Mouse (Mus musculus) lung, embryonic 14.5 days (tissue): ENCODE measurements around the gene Xaf1. TPM values are rescaled to one million over a fixed set of nuclear protein-coding genes. Genes with fewer than 3 reads are reported as not detected.

Experiments used
- ATAC-seq: fragments of 200-750 bp; cut with Nextera tagmentation; 2 replicates; pipeline ENCODE4 v1.8.0; 2017; ENCODE audit warnings: mild to moderate bottlenecking, moderate TSS enrichment, moderate library complexity; ENCODE audit not compliant: insufficient read depth
- DNase-seq: peaks from one replicate; pipeline ENCODE4 v3.0.0-alpha.2; 2015
- H3K27ac ChIP-seq: fragments of 300-500 bp; sonication (generic); 2 replicates; pipeline ENCODE4 v1.5.1; 2014; ENCODE audit warnings: low read depth, mild to moderate bottlenecking, moderate library complexity
- H3K27me3 ChIP-seq: fragments of 300-500 bp; sonication (generic); 2 replicates; pipeline ENCODE4 v1.6.1; 2014; ENCODE audit warnings: low read length, control low read depth; ENCODE audit not compliant: insufficient read depth
- H3K36me3 ChIP-seq: fragments of 300-500 bp; sonication (generic); 2 replicates; pipeline ENCODE4 v1.6.1; 2014; ENCODE audit warnings: control low read depth; ENCODE audit not compliant: insufficient read depth
- H3K4me1 ChIP-seq: fragments of 300-500 bp; sonication (generic); 2 replicates; pipeline ENCODE4 v1.6.1; 2014; ENCODE audit warnings: antibody characterized with exemption, control low read depth; ENCODE audit not compliant: insufficient read depth
- H3K4me2 ChIP-seq: fragments of 300-500 bp; sonication (generic); 2 replicates; pipeline ENCODE4 v1.6.1; 2014; ENCODE audit warnings: mild to moderate bottlenecking
- H3K4me3 ChIP-seq: fragments of 300-500 bp; sonication (generic); 2 replicates; pipeline ENCODE4 v1.5.1; 2014; ENCODE audit warnings: low read depth, low read length
- H3K9ac ChIP-seq: fragments of 300-500 bp; sonication (generic); 2 replicates; pipeline ENCODE4 v1.6.1; 2014
- H3K9me3 ChIP-seq: fragments of 300-500 bp; sonication (generic); 2 replicates; pipeline ENCODE4 v1.6.1; 2016; ENCODE audit warnings: low read depth, low read length, control low read depth
- CTCF ChIP-seq: IDR thresholded peaks from 2 replicates; pipeline ENCODE4 v1.5.1; 2016; ENCODE audit warnings: antibody characterized with exemption, low read depth
- WGBS: fragments of 180-500 bp; shearing (Covaris S2); extraction: QIAGEN DNeasy Blood & Tissue Kit; methylation state at CpG from one replicate; pipeline ENCODE4 v1.1.7; 2014; 5-methylcytosine and 5-hydroxymethylcytosine counted together
- polyA plus RNA-seq: library from polyadenylated mRNA; unstranded; fragments of >200 nt; fragmentation: Nextera tagmentation; extraction: Ambion mirVana; gene quantifications from 2 replicates; pipeline ENCODE4 v1.2.1, GENCODE M21; 2014

Gene Xaf1
- polyA plus RNA-seq, 1 experiment from 2014 or later = 2.8 TPM

DNA sequence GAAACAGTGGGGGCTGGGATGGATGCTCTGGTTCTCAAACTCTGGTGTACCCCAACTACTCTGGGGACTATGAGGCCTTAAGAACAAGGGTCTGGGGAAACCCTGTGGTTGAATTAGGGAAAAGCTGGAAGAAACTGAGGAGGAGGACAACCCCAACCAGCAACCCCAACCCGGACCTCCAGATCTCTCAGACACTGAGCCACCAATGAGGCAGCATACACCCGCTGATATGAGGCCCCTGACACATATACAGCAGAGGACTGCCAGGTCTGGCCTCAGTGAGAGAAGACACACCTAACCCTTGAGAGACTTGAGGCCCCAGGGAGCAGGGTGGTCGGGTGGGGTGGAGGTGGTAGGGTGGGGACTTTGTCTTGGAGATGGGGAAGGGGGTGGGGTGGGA, 14.8 kb upstream of the Xaf1 start:
- no peak overlapping the region for H3K4me3 ChIP-seq
- H3K9me3 ChIP-seq = no peaks in the 10 kb centered on the region
- DNase-seq = no peak
- H3K4me2 ChIP-seq = no peak overlapping the region
- H3K27me3 ChIP-seq = no peaks in the 10 kb centered on the region
- no peak overlapping the region for H3K27ac ChIP-seq
- no peaks in the 10 kb centered on the region for H3K36me3 ChIP-seq
- H3K4me1 ChIP-seq = no peaks in the 10 kb centered on the region
- WGBS = 70% methylated on average over 3 of the region's 3 CpGs
- no peak overlapping the region for H3K9ac ChIP-seq
- ATAC-seq = no peak
- TF ChIP-seq CTCF = no peak

DNA sequence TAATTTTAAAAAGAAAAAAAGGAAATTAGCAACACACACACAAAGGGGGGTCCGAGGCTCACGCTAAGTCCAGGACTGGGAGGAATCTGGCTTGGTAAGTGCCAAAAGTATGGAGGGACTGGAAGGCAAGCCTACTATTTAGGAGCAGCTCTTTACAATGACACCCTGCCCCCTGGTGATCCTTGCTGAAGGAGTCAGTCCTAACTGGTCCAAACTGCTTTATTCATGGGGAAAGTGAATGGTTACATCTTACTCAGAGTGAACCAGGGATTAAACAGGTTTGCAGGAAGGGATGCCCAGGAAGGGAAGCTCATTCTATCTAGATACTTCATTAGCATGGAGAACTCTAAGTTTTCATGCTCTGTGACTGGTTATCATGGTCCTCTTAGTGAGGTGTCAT, 14.3 kb upstream of the Xaf1 start:
- Histone ChIP-seq H3K4me1 (no peaks in the 10 kb centered on the region), H3K4me2 (no peak overlapping the region), H3K27me3 (no peaks in the 10 kb centered on the region), H3K36me3 (no peaks in the 10 kb centered on the region), H3K9ac (no peak overlapping the region), H3K27ac (no peak overlapping the region), H3K9me3 (no peaks in the 10 kb centered on the region), H3K4me3 (no peak overlapping the region)
- no peak for ATAC-seq
- no peak for TF ChIP-seq CTCF
- WGBS = 87% methylated on average over 2 of the region's 2 CpGs
- DNase-seq = no peak

DNA sequence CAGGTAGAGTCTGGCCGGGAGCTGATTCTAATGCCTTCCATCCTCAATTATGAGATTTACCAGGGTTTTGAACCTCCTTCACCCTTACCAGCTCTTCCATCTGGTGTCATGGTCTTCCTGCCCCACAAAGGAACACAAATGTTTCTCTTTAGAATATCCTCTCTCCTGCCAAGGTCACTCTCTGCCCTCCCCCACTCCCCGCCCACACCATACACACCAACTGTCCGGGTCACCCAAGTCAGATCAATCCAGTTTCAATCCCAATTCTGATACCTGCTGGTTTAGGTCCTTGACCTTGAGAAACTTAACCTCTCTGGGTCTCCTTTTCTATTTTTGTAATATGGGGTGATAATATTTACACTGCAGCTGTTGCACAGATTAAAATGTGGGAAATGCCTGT, 13.9 kb upstream of the Xaf1 start:
- no peak for ATAC-seq
- Histone ChIP-seq H3K4me1 (no peaks in the 10 kb centered on the region), H3K9me3 (no peaks in the 10 kb centered on the region), H3K4me3 (no peak overlapping the region), H3K4me2 (no peak overlapping the region), H3K9ac (no peak overlapping the region), H3K27me3 (no peaks in the 10 kb centered on the region), H3K36me3 (no peaks in the 10 kb centered on the region), H3K27ac (no peak overlapping the region)
- DNase-seq = no peak
- TF ChIP-seq CTCF = no peak
- 84% methylated on average over 3 of the region's 3 CpGs for WGBS

DNA sequence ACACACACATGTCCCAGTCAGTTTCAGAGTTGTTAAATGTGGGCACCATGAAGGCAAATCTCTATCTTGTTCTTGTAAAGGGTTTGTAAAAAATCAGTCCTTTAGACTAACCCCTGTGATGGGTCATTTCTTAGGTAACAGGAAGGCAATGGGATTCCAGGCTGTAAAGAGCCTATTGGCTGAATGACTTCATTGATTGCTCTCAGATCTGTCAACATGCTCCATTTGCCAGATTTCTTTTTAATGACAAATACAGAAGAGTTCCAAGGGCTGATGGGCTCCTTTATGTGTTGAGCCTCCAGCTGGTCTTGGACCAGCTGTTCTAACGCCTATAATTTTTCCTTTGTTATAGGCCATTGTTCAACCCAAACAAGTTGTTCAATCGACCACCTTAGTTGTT, 8.3 kb upstream of the Xaf1 start:
- no peak overlapping the region for H3K9ac ChIP-seq
- H3K27ac ChIP-seq = no peak overlapping the region
- WGBS = 87% methylated on average over 2 of the region's 2 CpGs
- H3K9me3 ChIP-seq = no peaks in the 10 kb centered on the region
- no peak for TF ChIP-seq CTCF
- H3K4me3 ChIP-seq = no peak overlapping the region
- no peaks in the 10 kb centered on the region for H3K4me1 ChIP-seq
- DNase-seq (no peak), ATAC-seq (no peak)
- H3K27me3 ChIP-seq = no peaks in the 10 kb centered on the region
- no peaks in the 10 kb centered on the region for H3K36me3 ChIP-seq
- no peak overlapping the region for H3K4me2 ChIP-seq

DNA sequence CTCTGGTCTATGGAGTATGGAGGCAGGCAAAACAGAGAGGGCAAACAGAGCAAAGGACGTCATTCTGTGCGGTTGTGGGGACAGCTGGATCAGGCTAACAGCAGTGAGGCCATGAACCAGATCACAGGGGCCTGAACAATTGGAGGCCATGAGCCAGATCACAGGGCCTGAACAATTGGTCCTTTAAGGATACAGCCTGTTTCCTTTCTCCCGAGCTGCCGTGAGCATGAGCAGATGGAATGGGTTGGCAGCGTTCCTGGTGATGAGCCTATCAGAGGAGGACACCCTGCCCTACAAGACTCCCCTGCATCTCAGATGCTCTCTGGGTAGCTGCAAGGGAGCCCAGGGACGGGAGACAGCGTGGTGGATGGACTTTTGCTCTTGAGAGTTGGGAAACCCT, 801 bp downstream of the Xaf1 start:
- Histone ChIP-seq H3K4me1 (no peaks in the 10 kb centered on the region), H3K27me3 (no peaks in the 10 kb centered on the region), H3K4me3 (no peak overlapping the region), H3K9ac (no peak overlapping the region), H3K36me3 (no peaks in the 10 kb centered on the region), H3K4me2 (peak overlapping the region; percentile 50; the same call in 1 of the 2 replicates), H3K27ac (no peak overlapping the region), H3K9me3 (no peaks in the 10 kb centered on the region)
- ATAC-seq (no peak), DNase-seq (no peak)
- 76% methylated on average over 7 of the region's 7 CpGs for whole genome bisulfite sequencing
- TF ChIP-seq CTCF = no peak

DNA sequence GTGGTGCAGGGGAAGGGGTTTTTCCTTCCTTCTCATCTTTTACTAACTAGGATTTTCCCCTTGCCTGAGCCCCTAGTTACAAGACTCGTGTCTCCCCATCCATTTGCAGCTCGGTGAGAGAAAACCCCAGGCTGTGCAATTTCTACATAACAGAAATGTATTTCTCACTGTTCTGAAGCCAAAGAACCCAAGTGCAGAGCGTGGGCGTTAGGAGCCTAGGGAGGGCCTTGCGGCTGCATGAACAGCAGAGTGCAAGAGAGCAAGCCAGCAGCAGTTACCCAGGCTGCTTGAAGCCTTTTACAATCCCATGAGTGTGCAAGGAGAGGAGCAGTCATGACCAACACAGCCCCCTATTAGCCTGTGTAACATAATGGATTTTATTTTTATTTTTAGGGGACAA, 6.0 kb downstream of the Xaf1 start:
- ATAC-seq (no peak), DNase-seq (no peak)
- TF ChIP-seq CTCF = no peak
- H3K9ac ChIP-seq = no peak overlapping the region
- no peaks in the 10 kb centered on the region for H3K4me1 ChIP-seq
- H3K4me3 ChIP-seq = no peak overlapping the region
- H3K9me3 ChIP-seq = no peaks in the 10 kb centered on the region
- 70% methylated on average over 5 of the region's 5 CpGs for WGBS
- H3K36me3 ChIP-seq = no peaks in the 10 kb centered on the region
- no peak overlapping the region for H3K4me2 ChIP-seq
- H3K27ac ChIP-seq = no peak overlapping the region
- no peaks in the 10 kb centered on the region for H3K27me3 ChIP-seq

DNA sequence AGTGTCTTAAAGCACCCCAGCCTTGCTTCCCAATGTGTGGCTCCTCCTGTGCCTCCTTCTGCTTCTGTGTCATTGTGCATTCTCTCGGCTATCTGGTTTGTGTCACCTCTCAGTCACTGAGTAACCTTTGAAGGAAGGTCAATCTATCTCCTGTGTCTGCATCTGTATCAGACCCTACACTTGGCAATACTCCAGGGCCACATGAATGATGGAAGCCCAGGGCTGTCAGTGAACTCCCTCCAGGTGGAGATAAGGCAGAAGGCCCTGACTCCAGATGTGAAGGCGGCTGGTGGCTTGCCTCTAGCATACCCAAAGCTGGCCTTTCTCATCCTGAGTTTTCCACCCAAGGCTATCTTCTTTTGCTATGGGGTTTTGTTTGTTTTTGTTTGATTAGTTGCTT, 7.6 kb downstream of the Xaf1 start:
- ATAC-seq (no peak), DNase-seq (no peak)
- 26% methylated on average over 2 of the region's 2 CpGs for WGBS
- no peaks in the 10 kb centered on the region for H3K9me3 ChIP-seq
- no peak overlapping the region for H3K4me2 ChIP-seq
- TF ChIP-seq CTCF = no peak
- H3K9ac ChIP-seq = no peak overlapping the region
- no peak overlapping the region for H3K4me3 ChIP-seq
- no peaks in the 10 kb centered on the region for H3K4me1 ChIP-seq
- H3K27ac ChIP-seq = no peak overlapping the region
- peaks cover 9% of the 10 kb centered on the region for H3K27me3 ChIP-seq
- H3K36me3 ChIP-seq = no peaks in the 10 kb centered on the region

DNA sequence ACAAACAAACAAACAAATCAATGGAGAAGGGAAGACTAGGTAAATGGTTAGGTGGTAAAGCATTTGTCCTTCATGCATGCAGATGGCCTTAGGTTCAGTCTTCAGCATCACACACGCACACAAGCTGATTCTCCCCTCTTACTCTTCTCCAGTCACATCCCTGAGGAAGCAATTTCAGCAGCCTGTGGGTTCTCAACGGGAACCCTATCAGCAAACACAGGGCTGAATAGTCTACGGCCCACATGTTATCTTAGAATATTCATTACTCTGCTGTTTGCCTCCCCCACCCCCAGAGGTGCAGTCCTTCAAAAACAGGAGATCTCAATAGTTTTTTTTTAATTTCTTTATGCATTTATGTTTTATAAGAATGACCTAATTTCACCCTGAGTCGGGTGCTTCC, 9.1 kb downstream of the Xaf1 start:
- no peak overlapping the region for H3K27ac ChIP-seq
- no peaks in the 10 kb centered on the region for H3K9me3 ChIP-seq
- H3K36me3 ChIP-seq = no peaks in the 10 kb centered on the region
- no peak overlapping the region for H3K4me2 ChIP-seq
- peaks cover 24% of the 10 kb centered on the region for H3K27me3 ChIP-seq
- DNase-seq (no peak), ATAC-seq (no peak)
- no peak overlapping the region for H3K9ac ChIP-seq
- H3K4me3 ChIP-seq = no peak overlapping the region
- 65% methylated on average over 4 of the region's 4 CpGs for WGBS
- H3K4me1 ChIP-seq = no peaks in the 10 kb centered on the region
- no peak for TF ChIP-seq CTCF
